Mouse (Mus musculus): ENCODE results near the gene Zcchc3. TPM values are rescaled to one million over a fixed set of nuclear protein-coding genes. Genes with fewer than 3 reads are reported as not detected.

Gene Zcchc3
- polyA plus RNA-seq, 1 experiment from 2014 or later, result 12.6 TPM

Other genes starting within 250 kb of the Zcchc3 start
- gene Csnk2a1, start 188.2 kb downstream of the Zcchc3 start, polyA plus RNA-seq (2015; fragmentation: Nextera tagmentation; extraction: Ambion mirVana), result 107 and 116 TPM in 2 replicates
- 33.6 and 34.2 TPM in 2 replicates for gene Tbc1d20, start 121.2 kb downstream of the Zcchc3 start, polyA plus RNA-seq (2015; fragmentation: Nextera tagmentation; extraction: Ambion mirVana)
- 101 and 104 TPM in 2 replicates for gene Rbck1, start 82.4 kb downstream of the Zcchc3 start, polyA plus RNA-seq (2015; fragmentation: Nextera tagmentation; extraction: Ambion mirVana)
- gene Trib3, start 71.0 kb downstream of the Zcchc3 start, polyA plus RNA-seq (2015; fragmentation: Nextera tagmentation; extraction: Ambion mirVana), result 1.9 and 2.4 TPM in 2 replicates
- gene Nrsn2, start 38.4 kb downstream of the Zcchc3 start, polyA plus RNA-seq (2015; fragmentation: Nextera tagmentation; extraction: Ambion mirVana), result 50.8 and 64.8 TPM in 2 replicates
- 12.1 and 14.0 TPM in 2 replicates for gene Sox12, start 17.0 kb downstream of the Zcchc3 start, polyA plus RNA-seq (2015; fragmentation: Nextera tagmentation; extraction: Ambion mirVana)
- gene 6820408C15Rik, start 560 bp upstream of the Zcchc3 start, polyA plus RNA-seq (2015; fragmentation: Nextera tagmentation; extraction: Ambion mirVana), result 1.7 and 1.8 TPM in 2 replicates
- not detected in 2 replicates for gene Defb23, start 49.6 kb upstream of the Zcchc3 start, polyA plus RNA-seq (2015; fragmentation: Nextera tagmentation; extraction: Ambion mirVana)
- gene Defb20, start 62.0 kb upstream of the Zcchc3 start, polyA plus RNA-seq (2015; fragmentation: Nextera tagmentation; extraction: Ambion mirVana), result not detected in 2 replicates
- not detected in 2 replicates for gene Defb22, start 75.1 kb upstream of the Zcchc3 start, polyA plus RNA-seq (2015; fragmentation: Nextera tagmentation; extraction: Ambion mirVana)
- gene Defb26, start 96.7 kb upstream of the Zcchc3 start, polyA plus RNA-seq (2015; fragmentation: Nextera tagmentation; extraction: Ambion mirVana), result not detected in 2 replicates
- not detected in 2 replicates for gene Defb28, start 103.2 kb upstream of the Zcchc3 start, polyA plus RNA-seq (2015; fragmentation: Nextera tagmentation; extraction: Ambion mirVana)
- gene Defb29, start 125.1 kb upstream of the Zcchc3 start, polyA plus RNA-seq (2015; fragmentation: Nextera tagmentation; extraction: Ambion mirVana), result not detected in 2 replicates
- not detected in 2 replicates for gene Gm17416, start 154.3 kb upstream of the Zcchc3 start, polyA plus RNA-seq (2015; fragmentation: Nextera tagmentation; extraction: Ambion mirVana)
- not detected in 2 replicates for gene Defb21, start 157.7 kb upstream of the Zcchc3 start, polyA plus RNA-seq (2015; fragmentation: Nextera tagmentation; extraction: Ambion mirVana)
- gene Defb19, start 165.3 kb upstream of the Zcchc3 start, polyA plus RNA-seq (2015; fragmentation: Nextera tagmentation; extraction: Ambion mirVana), result not detected in 2 replicates
- not detected in 2 replicates for gene Defb45, start 184.4 kb upstream of the Zcchc3 start, polyA plus RNA-seq (2015; fragmentation: Nextera tagmentation; extraction: Ambion mirVana)
- not detected in 2 replicates for gene Defb36, start 189.3 kb upstream of the Zcchc3 start, polyA plus RNA-seq (2015; fragmentation: Nextera tagmentation; extraction: Ambion mirVana)
- gene Defb25, start 208.0 kb upstream of the Zcchc3 start, polyA plus RNA-seq (2015; fragmentation: Nextera tagmentation; extraction: Ambion mirVana), result not detected in 2 replicates
- gene Rem1, start 211.9 kb upstream of the Zcchc3 start, polyA plus RNA-seq (2015; fragmentation: Nextera tagmentation; extraction: Ambion mirVana), result 0.45 and 0.89 TPM in 2 replicates

Data from midbrain, embryonic 16.5 days (tissue).